Mouse (Mus musculus) left cerebral cortex, adult 9 months (tissue): Measurements from ENCODE around the gene Thegl.
"Not testable (repeated sequence)": the region's sequence is repeated elsewhere in the genome, so short reads cannot be mapped to it uniquely, and the experiment has no call there.

ENCODE experiments used
- DNase-seq, 2 experiments: peaks; one replicate each; pipeline ENCODE4 v3.0.0; 2022; ENCODE audit warnings: low spot score in 2 of 2

Gene Thegl

GRCm38 (mm10) chr5:77015544-77016482 is at the start of gene Thegl:
Thegl (plus strand) TSS chr5:77016023.
- peak; percentile 16 to 70 for DNase-seq

DNA sequence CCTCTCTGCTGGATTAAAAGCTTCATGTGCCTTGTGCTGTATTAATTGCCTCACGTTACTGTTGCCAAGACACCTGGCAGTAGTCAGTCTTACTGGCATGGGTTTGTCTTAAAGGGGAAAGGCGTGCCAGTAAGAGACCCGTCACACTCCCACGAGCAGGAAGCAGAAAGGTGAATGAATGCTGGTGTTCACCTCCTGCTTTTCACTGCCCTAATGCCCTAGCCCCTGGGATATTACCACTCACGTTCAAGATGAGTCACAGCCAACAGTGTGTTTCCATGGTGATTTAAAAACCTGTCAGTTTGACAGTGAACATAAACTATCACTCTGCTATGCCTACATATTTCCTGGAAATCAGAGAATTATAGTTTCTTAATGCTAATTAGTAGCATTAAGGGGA is 46.6 kb upstream of the Thegl start:
- no peak for DNase-seq

DNA sequence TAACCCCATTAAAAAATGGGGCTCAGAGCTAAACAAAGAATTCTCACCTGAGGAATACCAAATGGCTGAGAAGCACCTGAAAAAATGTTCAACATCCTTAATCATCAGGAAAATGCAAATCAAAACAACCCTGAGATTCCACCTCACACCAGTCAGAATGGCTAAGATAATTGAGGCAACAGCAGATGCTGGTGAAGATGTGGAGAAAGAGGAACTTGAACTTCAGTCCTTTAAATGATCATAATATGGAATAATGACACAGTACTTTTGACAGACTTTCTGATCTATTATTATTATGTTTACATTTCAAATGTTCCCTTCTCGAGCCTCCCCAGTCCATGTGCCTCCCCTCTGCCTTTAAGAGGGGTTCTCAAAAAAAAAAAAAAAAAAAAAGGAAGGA is 44.7 kb upstream of the Thegl start:
- not testable (repeated sequence) for DNase-seq

- no peak for DNase-seq
Observed at GRCm38 (mm10) chr5:76973488-76973887, 42.3 kb upstream of the Thegl start.

- DNase-seq = no peak
Observed at GRCm38 (mm10) chr5:76974207-76974553, 41.6 kb upstream of the Thegl start.

GRCm38 (mm10) chr5:76974554-76975285 is 41.1 kb upstream of the Thegl start, which contains the start of gene Srp72:
Srp72 (plus strand) TSS chr5:76974683.
- DNase-seq = peak; percentile 38 to 73

DNA sequence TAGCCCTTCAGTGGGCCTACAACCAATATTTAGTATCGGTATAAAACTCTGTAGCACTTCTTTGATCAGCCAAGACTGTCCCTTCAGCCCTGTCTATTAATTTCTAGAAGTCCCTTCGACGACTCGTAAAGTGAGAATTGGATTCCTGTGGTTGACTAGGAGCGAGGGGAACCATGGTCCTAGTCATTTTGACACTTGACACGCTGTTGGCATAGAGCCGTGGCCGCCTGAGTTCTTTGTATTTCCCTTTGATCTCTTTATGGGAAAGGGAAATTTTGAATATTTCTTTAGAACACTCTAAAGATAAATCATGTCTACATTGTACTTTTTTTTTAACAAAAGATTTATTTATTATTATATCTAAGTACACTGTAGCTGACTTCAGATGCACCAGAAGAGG is 40.1 kb upstream of the Thegl start:
- no peak for DNase-seq

DNA sequence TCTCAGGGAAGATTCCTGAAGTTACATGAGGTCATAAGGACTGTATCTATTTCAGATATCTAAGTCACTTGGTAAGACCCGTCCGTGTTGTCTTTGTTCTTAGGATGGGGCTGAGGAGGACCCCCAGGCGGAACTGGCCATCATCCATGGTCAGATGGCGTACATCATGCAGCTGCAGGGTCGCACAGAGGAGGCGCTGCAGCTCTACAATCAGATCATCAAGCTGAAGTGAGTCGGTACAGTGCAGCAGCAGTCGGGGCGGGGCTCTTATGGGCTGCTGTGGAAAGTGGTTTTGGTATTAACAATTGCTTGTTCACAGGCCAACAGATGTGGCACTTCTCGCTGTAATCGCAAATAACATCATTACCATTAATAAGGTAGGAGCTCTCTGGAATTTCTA is 31.8 kb upstream of the Thegl start:
- no peak for DNase-seq

DNA sequence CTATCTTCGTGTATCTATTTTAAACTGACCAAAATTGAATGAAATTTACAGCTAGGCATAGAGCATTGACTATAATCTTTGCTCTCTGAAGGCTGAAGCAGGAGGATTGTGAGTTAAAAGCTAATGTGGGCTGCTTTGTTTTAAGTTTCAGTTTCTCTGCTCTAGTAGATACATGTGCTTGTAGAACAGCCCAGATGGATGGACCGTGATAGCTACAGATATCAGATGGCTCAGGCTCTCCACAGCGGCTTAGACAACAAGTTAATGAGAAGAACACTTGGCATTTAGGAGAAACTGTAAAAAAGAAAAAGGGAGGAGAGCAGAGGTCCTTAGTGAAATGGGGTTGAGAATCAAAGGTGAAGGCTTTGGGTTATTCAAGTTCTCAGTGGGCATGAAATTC is 25.0 kb upstream of the Thegl start:
- no peak for DNase-seq

GRCm38 (mm10) chr5:76993174-76993814 is 22.5 kb upstream of the Thegl start:
- DNase-seq = no peak

DNA sequence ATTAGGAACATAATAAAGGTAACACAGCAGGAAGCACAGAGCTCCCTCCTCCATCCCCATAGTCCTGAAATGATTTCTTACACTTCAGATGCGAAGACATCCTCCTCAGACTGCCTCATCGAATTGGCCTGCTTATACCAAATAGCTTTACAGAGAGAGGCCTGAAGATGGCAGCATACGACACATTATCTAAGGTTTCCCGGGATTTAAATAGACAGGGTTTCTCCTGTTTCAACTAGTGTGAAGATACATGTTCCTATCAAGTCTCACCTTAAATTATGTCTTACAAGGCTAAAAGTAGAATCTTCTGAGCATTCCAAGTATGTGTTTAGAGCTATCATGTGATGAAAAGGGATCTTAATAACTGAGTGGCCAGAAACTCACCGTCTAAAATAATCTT is 17.4 kb upstream of the Thegl start:
- peak in 1 of 2 experiments; percentile 58 for DNase-seq

- DNase-seq = no peak
Observed at GRCm38 (mm10) chr5:77001192-77001591, 14.6 kb upstream of the Thegl start.

- DNase-seq = no peak
Observed at GRCm38 (mm10) chr5:77004051-77004821, 11.6 kb upstream of the Thegl start, which contains the start of gene Arl9. Arl9 (plus strand) TSS chr5:77004055.

DNA sequence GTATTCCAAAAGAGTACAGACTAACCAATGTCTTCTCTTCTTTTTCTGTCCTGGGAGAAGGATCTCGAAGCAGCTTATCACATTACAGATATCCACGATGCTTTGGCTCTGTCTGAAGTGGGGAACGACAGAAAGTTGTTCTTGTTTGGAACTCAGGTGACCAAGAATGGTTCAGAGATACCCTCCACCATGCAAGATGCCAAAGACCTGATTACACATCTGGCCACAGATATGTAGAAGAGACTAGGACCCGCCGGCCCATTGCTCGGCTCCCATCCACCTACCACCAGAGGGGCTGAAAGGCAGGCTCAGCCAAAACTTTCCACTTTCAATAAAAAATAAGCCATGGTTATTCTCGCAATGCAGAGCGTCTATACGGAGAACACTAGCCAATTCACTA is 5.5 kb upstream of the Thegl start:
- no peak for DNase-seq

- DNase-seq = no peak
Observed at GRCm38 (mm10) chr5:77011082-77011481, 4.7 kb upstream of the Thegl start.

DNA sequence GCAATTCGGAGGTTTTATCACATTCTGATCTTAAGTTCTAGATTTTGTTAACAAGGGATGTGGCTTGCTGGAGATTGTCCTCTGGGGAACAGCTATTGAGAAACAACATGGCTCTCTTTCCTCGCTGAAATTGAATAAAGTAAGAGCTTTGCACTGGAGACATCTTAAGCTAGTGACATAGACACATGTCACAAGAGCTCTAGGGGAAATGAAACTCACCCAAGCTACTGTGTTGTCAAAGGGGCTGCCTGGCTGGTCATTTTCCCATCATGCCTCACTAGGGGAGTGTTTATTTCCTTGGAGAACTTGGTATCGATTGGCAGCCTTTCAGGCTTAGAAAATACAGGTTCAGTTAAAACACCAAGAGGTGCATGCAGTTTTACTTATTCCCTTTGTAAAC is 2.7 kb upstream of the Thegl start:
- DNase-seq = no peak

- DNase-seq = no peak
Observed at GRCm38 (mm10) chr5:77028034-77028433, 12.2 kb downstream of the Thegl start.

DNA sequence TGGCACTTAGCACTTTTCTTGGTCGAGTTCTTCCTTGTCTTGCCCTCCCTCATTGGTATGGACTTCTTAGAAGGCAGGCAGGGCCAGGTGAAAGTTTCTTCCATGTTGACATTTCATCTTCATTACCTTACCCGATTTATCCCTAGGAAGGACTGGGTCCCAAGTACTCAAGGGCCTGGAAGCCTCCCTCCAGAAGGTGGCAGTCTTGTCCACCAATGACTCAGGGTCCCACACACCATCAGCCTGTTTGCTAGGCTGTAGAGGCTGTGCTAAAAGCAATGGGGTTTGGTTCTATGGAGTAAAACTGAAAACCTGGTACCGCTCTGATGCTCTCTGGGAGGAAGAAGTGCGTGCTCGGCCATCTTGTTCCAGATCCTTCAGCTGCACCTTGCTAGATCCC is 13.9 kb downstream of the Thegl start:
- DNase-seq = peak in 1 of 2 experiments; percentile 15

- DNase-seq = not testable (repeated sequence)
Observed at GRCm38 (mm10) chr5:77035101-77035500, 19.3 kb downstream of the Thegl start.

DNA sequence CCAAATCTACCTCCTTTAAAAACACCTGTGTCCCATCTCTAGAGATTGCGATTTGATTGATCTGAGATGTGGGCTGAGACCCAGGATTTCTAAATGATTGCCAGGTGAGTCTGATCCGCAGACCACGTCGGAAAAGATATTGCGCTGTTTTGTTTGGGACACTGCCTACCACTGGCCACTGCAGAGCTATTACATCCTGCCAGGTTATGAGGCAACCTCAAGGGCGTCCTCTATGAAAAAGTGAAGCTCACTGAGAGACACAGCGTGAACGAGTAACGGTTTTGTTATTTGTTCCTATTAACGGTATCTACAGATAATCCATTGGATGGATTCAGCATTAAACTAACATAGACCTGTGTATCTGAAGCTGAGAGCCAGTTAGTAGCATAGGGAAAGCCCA is 22.6 kb downstream of the Thegl start:
- DNase-seq = no peak

DNA sequence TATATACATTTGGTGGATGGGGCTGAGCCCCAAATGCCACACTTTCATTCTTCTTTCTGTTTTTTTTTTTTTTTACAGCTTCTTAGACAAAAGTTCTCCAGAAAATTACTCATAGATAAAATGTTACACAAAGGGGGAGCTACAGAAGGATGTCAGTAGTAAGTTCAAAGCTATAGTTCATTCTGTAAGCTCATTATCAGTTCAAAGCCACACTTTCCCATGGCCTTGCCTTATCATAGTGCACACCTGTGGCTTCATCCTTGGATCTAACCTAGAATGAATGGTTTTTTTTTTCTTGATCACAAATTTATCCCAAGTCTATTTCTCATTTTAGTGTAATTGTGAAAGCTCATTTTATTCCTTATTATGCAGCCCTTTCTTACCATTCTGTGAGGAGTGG is 23.6 kb downstream of the Thegl start:
- no peak for DNase-seq

DNA sequence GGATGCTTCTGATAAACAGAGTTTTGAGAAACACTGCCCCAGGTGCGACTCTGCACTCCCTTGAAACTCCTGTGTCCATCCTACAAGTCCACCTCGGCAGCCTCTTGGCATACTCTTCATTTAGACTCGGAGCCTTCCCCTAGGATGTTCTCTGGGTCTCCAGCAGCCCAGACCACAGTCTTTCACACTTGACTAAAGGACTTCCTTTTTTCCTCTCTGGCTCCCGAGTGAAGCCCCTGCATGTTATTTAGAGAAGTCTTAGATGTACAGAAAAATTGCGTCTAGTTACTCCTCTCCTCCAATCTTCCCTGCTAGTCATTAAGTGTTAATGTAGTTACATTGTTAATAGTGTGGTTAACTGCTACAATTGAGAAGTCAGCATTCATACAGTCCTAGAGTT is 28.5 kb downstream of the Thegl start:
- DNase-seq = no peak
